Mouse (Mus musculus): ENCODE results near the gene Fstl4. TPM values are rescaled to one million over a fixed set of nuclear protein-coding genes. Genes with fewer than 3 reads are reported as not detected.

Gene Fstl4
- total and polyA plus RNA-seq, 2 experiments from 2014 or later: 10.9 to 11.3 TPM

- DNase-seq (ENCODE audit: low spot score): no peak
- H3K4me2 ChIP-seq (ENCODE audit: low read depth, low read length): no peak overlapping the region
- H3K9me3 ChIP-seq (ENCODE audit: low read length): no peaks in the 10 kb centered on the region
- no peaks in the 10 kb centered on the region for H3K4me1 ChIP-seq (ENCODE audit: insufficient read depth, low read length)
- no peaks in the 10 kb centered on the region for H3K27me3 ChIP-seq (ENCODE audit: insufficient read depth, low read length)
- no peak overlapping the region for H3K27ac ChIP-seq
- H3K4me3 ChIP-seq (ENCODE audit: low read length): no peak overlapping the region
- H3K36me3 ChIP-seq (ENCODE audit: insufficient read depth, low read length): no peaks in the 10 kb centered on the region
- no peak for TF ChIP-seq CTCF (IDR thresholded peaks at IDR 0.05; ENCODE audit: low read depth)
- ATAC-seq: no peak
- 42% methylated on average over 5 of the region's 5 CpGs for WGBS
- H3K9ac ChIP-seq (replicated peaks; ENCODE audit: low read length): no peak overlapping the region
These were observed 327.2 kb downstream of the Fstl4 start for GRCm38 (mm10) chr11:53091596-53091995.

- DNase-seq (ENCODE audit: low spot score): no peak
- WGBS: 93% methylated on average over 9 of the region's 9 CpGs
- no peak overlapping the region for H3K4me2 ChIP-seq (ENCODE audit: low read depth, low read length)
- no peaks in the 10 kb centered on the region for H3K27me3 ChIP-seq (ENCODE audit: insufficient read depth, low read length)
- TF ChIP-seq CTCF (IDR thresholded peaks at IDR 0.05; ENCODE audit: low read depth): no peak
- no peaks in the 10 kb centered on the region for H3K36me3 ChIP-seq (ENCODE audit: insufficient read depth, low read length)
- no peak for ATAC-seq
- no peak overlapping the region for H3K4me3 ChIP-seq (ENCODE audit: low read length)
- no peaks in the 10 kb centered on the region for H3K9me3 ChIP-seq (ENCODE audit: low read length)
- H3K4me1 ChIP-seq (ENCODE audit: insufficient read depth, low read length): no peaks in the 10 kb centered on the region
- no peak overlapping the region for H3K9ac ChIP-seq (replicated peaks; ENCODE audit: low read length)
- no peak overlapping the region for H3K27ac ChIP-seq
These were observed 332.4 kb downstream of the Fstl4 start for GRCm38 (mm10) chr11:53096871-53097270.

GRCm38 (mm10) chr11:53097331-53097730, 332.9 kb downstream of the Fstl4 start:
- no peaks in the 10 kb centered on the region for H3K36me3 ChIP-seq (ENCODE audit: insufficient read depth, low read length)

GRCm38 (mm10) chr11:53097870-53098269, 333.4 kb downstream of the Fstl4 start:
- WGBS: 96% methylated on average over 6 of the region's 6 CpGs
- no peaks in the 10 kb centered on the region for H3K9me3 ChIP-seq (ENCODE audit: low read length)
- H3K4me2 ChIP-seq (ENCODE audit: low read depth, low read length): no peak overlapping the region
- TF ChIP-seq CTCF (IDR thresholded peaks at IDR 0.05; ENCODE audit: low read depth): no peak
- H3K9ac ChIP-seq (replicated peaks; ENCODE audit: low read length): no peak overlapping the region
- no peaks in the 10 kb centered on the region for H3K27me3 ChIP-seq (ENCODE audit: insufficient read depth, low read length)
- H3K4me3 ChIP-seq (ENCODE audit: low read length): no peak overlapping the region
- no peaks in the 10 kb centered on the region for H3K4me1 ChIP-seq (ENCODE audit: insufficient read depth, low read length)
- no peak overlapping the region for H3K27ac ChIP-seq
- ATAC-seq: no peak
- no peaks in the 10 kb centered on the region for H3K36me3 ChIP-seq (ENCODE audit: insufficient read depth, low read length)
- DNase-seq (ENCODE audit: low spot score): no peak

More at GRCm38 (mm10) chr11:53097331-53097730, 332.9 kb downstream of the Fstl4 start:
- WGBS: 68% methylated on average over 8 of the region's 8 CpGs
- no peak overlapping the region for H3K9ac ChIP-seq (replicated peaks; ENCODE audit: low read length)
- no peak overlapping the region for H3K4me3 ChIP-seq (ENCODE audit: low read length)
- no peak for ATAC-seq
- no peak for TF ChIP-seq CTCF (IDR thresholded peaks at IDR 0.05; ENCODE audit: low read depth)
- H3K27ac ChIP-seq: no peak overlapping the region
- no peak overlapping the region for H3K4me2 ChIP-seq (ENCODE audit: low read depth, low read length)
- no peaks in the 10 kb centered on the region for H3K27me3 ChIP-seq (ENCODE audit: insufficient read depth, low read length)
- H3K4me1 ChIP-seq (ENCODE audit: insufficient read depth, low read length): no peaks in the 10 kb centered on the region
- DNase-seq (ENCODE audit: low spot score): no peak
- H3K9me3 ChIP-seq (ENCODE audit: low read length): no peaks in the 10 kb centered on the region

GRCm38 (mm10) chr11:53098780-53099198, 334.4 kb downstream of the Fstl4 start:
- ATAC-seq: peak; percentile 70
- Histone ChIP-seq H3K27ac (no peak overlapping the region), H3K4me3 (ENCODE audit: low read length) (no peak overlapping the region), H3K4me2 (ENCODE audit: low read depth, low read length) (no peak overlapping the region), H3K4me1 (ENCODE audit: insufficient read depth, low read length) (no peaks in the 10 kb centered on the region; the same call in 1 of the 2 replicates), H3K9ac (replicated peaks; ENCODE audit: low read length) (no peak overlapping the region), H3K9me3 (ENCODE audit: low read length) (no peaks in the 10 kb centered on the region), H3K27me3 (ENCODE audit: insufficient read depth, low read length) (no peaks in the 10 kb centered on the region), H3K36me3 (ENCODE audit: insufficient read depth, low read length) (no peaks in the 10 kb centered on the region)
- TF ChIP-seq CTCF (IDR thresholded peaks at IDR 0.05; ENCODE audit: low read depth): no peak
- WGBS: 34% methylated on average over 3 of the region's 3 CpGs
- peak; percentile 68 for DNase-seq (ENCODE audit: low spot score)

- no peak overlapping the region for H3K9ac ChIP-seq (replicated peaks; ENCODE audit: low read length)
- 84% methylated on average over 5 of the region's 5 CpGs for WGBS
- no peak for TF ChIP-seq CTCF (IDR thresholded peaks at IDR 0.05; ENCODE audit: low read depth)
- no peak overlapping the region for H3K4me2 ChIP-seq (ENCODE audit: low read depth, low read length)
- ATAC-seq: no peak
- no peak for DNase-seq (ENCODE audit: low spot score)
- H3K27ac ChIP-seq: no peak overlapping the region
- H3K36me3 ChIP-seq (ENCODE audit: insufficient read depth, low read length): no peaks in the 10 kb centered on the region
- no peak overlapping the region for H3K4me3 ChIP-seq (ENCODE audit: low read length)
- no peaks in the 10 kb centered on the region for H3K27me3 ChIP-seq (ENCODE audit: insufficient read depth, low read length)
- no peaks in the 10 kb centered on the region for H3K9me3 ChIP-seq (ENCODE audit: low read length)
- H3K4me1 ChIP-seq (ENCODE audit: insufficient read depth, low read length): no peaks in the 10 kb centered on the region; the same call in 1 of the 2 replicates
These were observed 334.9 kb downstream of the Fstl4 start for GRCm38 (mm10) chr11:53099322-53099721.

- H3K4me2 ChIP-seq (ENCODE audit: low read depth, low read length): no peak overlapping the region
- no peak overlapping the region for H3K4me3 ChIP-seq (ENCODE audit: low read length)
- H3K36me3 ChIP-seq (ENCODE audit: insufficient read depth, low read length): no peaks in the 10 kb centered on the region
- H3K27ac ChIP-seq: no peak overlapping the region
- no peak for ATAC-seq
- WGBS: 85% methylated on average over 5 of the region's 5 CpGs
- H3K4me1 ChIP-seq (ENCODE audit: insufficient read depth, low read length): no peaks in the 10 kb centered on the region; the same call in 1 of the 2 replicates
- H3K27me3 ChIP-seq (ENCODE audit: insufficient read depth, low read length): no peaks in the 10 kb centered on the region
- H3K9me3 ChIP-seq (ENCODE audit: low read length): no peaks in the 10 kb centered on the region
- H3K9ac ChIP-seq (replicated peaks; ENCODE audit: low read length): no peak overlapping the region
- DNase-seq (ENCODE audit: low spot score): no peak
- no peak for TF ChIP-seq CTCF (IDR thresholded peaks at IDR 0.05; ENCODE audit: low read depth)
These were observed 337.3 kb downstream of the Fstl4 start for GRCm38 (mm10) chr11:53101732-53102131.
